Mouse (Mus musculus) myocyte (in vitro differentiated cells): ENCODE measurements around the gene T2.
"Not testable (repeated sequence)": the region's sequence is repeated elsewhere in the genome, so short reads cannot be mapped to it uniquely, and the experiment has no call there.

Experiments used
- CEBPB ChIP-seq: IDR thresholded peaks from 2 replicates; pipeline ENCODE4 v1.6.1; 2011; ENCODE audit warnings: mild to moderate bottlenecking, moderate library complexity; ENCODE audit not compliant: poor library complexity, insufficient read depth, severe bottlenecking
- E2F4 ChIP-seq: IDR thresholded peaks from one replicate; pipeline ENCODE4 v1.6.1; 2011; ENCODE audit warnings: mild to moderate bottlenecking, control low read depth, moderate library complexity; ENCODE audit not compliant: insufficient read depth
- MAX ChIP-seq: IDR thresholded peaks from one replicate; pipeline ENCODE4 v1.6.1; 2011; ENCODE audit warnings: low read depth, mild to moderate bottlenecking, control low read depth
- MYOD1 ChIP-seq, 3 experiments: IDR thresholded peaks; one replicate each; pipeline ENCODE4 v1.6.1; 2011; ENCODE audit warnings: control low read depth in 2 of 3, low read depth in 2 of 3, mild to moderate bottlenecking in 2 of 3, moderate library complexity in 1 of 3; ENCODE audit not compliant: insufficient read length in 2 of 3, control insufficient read depth in 1 of 3
- POLR2A ChIP-seq: IDR thresholded peaks from one replicate; pipeline ENCODE4 v1.6.1; 2011; ENCODE audit warnings: low read depth, mild to moderate bottlenecking, control low read depth, moderate library complexity; ENCODE audit not compliant: insufficient read length
- POLR2AphosphoS2 ChIP-seq: IDR thresholded peaks from one replicate; pipeline ENCODE4 v1.6.1; 2011; ENCODE audit warnings: low read depth, control low read depth; ENCODE audit not compliant: insufficient read length
- TCF12 ChIP-seq: IDR thresholded peaks from one replicate; pipeline ENCODE4 v1.6.1; 2011; ENCODE audit warnings: mild to moderate bottlenecking, control low read depth; ENCODE audit not compliant: poor library complexity, insufficient read depth, severe bottlenecking
- TCF3 ChIP-seq: IDR thresholded peaks from one replicate; pipeline ENCODE4 v1.6.1; 2011; ENCODE audit warnings: low read depth, control low read depth; ENCODE audit not compliant: insufficient read length
- USF1 ChIP-seq: IDR thresholded peaks from one replicate; pipeline ENCODE4 v1.6.1; 2011; ENCODE audit warnings: low read depth, mild to moderate bottlenecking, control low read depth, moderate library complexity

- not testable (repeated sequence) for TF ChIP-seq E2F4; MAX; POLR2A; POLR2AphosphoS2; USF1; TCF12; CEBPB; TCF3; MYOD1 (IDR thresholded peaks at IDR 0.05; ENCODE audit: control insufficient read depth in 1 of 3, insufficient read length in 2 of 3, low read depth in 2 of 3)
Measured at GRCm38 (mm10) chr17:8326877-8327276, 28.9 kb upstream of the T2 start.
